Comparison of ENCODE assay signal across 23 mouse cellular contexts in the genomic region with DNA sequence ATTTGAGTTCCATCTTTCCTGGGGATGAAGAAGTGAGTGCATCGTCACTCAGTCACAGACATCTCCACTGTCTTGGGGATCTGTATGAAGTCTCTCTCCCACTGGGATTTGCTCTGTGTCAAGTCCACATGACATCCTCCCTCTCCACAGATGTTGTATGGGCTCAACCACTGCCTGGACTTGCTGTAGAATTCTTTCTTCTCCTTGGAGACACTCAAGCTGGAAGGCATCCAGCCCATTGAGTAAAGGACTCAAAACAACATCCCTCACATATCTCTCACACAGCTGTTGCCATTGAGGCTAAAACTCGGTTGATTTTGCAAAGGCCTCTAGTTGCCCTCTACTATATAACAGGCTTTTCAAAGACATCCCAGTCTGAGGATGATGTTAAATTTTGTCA.
DNase-seq lines count a peak whose midpoint lies in the region; ATAC-seq and TF ChIP-seq lines count a peak whose summit lies in the region.
"Had no signal": no experiment of that assay in that cellular context is flagged by ENCODE, and none has a peak within 500 bp of the region (broad histone marks: within the 10 kb centered on the region; RNA-seq: fewer than 3 reads in every experiment).

No protein-coding gene starts in this region.

- no peak overlapping the region for H3K9ac ChIP-seq in heart, postnatal 0 days (replicated peaks; ENCODE audit: low read depth, low read length)
- H3K9ac ChIP-seq: liver, postnatal 0 days had no signal

- TF ChIP-seq CTCF in kidney, adult 2 months (conservative IDR thresholded peaks at IDR 0.05; ENCODE audit: insufficient read depth, insufficient read length, low read depth, low read length), result no peak
- TF ChIP-seq CTCF in heart, postnatal 0 days (IDR thresholded peaks at IDR 0.05; ENCODE audit: low read depth), result no peak
- TF ChIP-seq CTCF in left cerebral cortex, adult 2 months (IDR thresholded peaks at IDR 0.05), result no peak

- H3K36me3 ChIP-seq in kidney, adult 2 months (ENCODE audit: control insufficient read depth, insufficient read depth, low read length), result no peaks in the 10 kb centered on the region
- H3K36me3 ChIP-seq in heart, postnatal 0 days (replicated peaks; ENCODE audit: control insufficient read depth, insufficient read depth, low read length), result no peaks in the 10 kb centered on the region
- H3K36me3 ChIP-seq: hindbrain, embryonic 10.5 days; limb, embryonic 10.5 days; midbrain, embryonic 10.5 days had no signal

- H3K27ac ChIP-seq in kidney, adult 2 months (ENCODE audit: insufficient read depth, low read depth, low read length), result no peak overlapping the region
- H3K27ac ChIP-seq in heart, postnatal 0 days (ENCODE audit: low read depth), result no peak overlapping the region
- no peak overlapping the region for H3K27ac ChIP-seq in left cerebral cortex, adult 2 months
- H3K27ac ChIP-seq: hindbrain, embryonic 10.5 days; hindbrain, postnatal 0 days; limb, embryonic 10.5 days; midbrain, embryonic 10.5 days; stomach, postnatal 0 days had no signal

- H3K4me3 ChIP-seq in kidney, adult 2 months (ENCODE audit: insufficient read depth, low read depth, low read length), result no peak overlapping the region
- no peak overlapping the region for H3K4me3 ChIP-seq in heart, postnatal 0 days (ENCODE audit: low read depth, low read length)
- no peak overlapping the region for H3K4me3 ChIP-seq in left cerebral cortex, adult 2 months
- H3K4me3 ChIP-seq: erythroblast, embryonic 14.5 days; hindbrain, embryonic 10.5 days; limb, embryonic 10.5 days; midbrain, embryonic 10.5 days had no signal

- no peak for TF ChIP-seq POLR2A in kidney, adult 2 months (IDR thresholded peaks at IDR 0.05; ENCODE audit: low read depth, low read length)

- no peak overlapping the region for H3K4me2 ChIP-seq in heart, postnatal 0 days (ENCODE audit: low read depth, low read length)

- 75% methylated on average over 2 of the region's 2 CpGs for WGBS in kidney, adult 2 months
- 67% methylated on average over 2 of the region's 2 CpGs for WGBS in heart, postnatal 0 days

- intact Hi-C loops in gastrocnemius, postnatal 14 days (cut with DNase I; ENCODE audit: low total_unique reads), result no loop called here
- intact Hi-C loops in left cerebral cortex, adult 2 months (cut with DNase I), result no loop called here

- no peaks in the 10 kb centered on the region for H3K4me1 ChIP-seq in kidney, adult 2 months (ENCODE audit: control insufficient read depth, insufficient read depth, low read length)
- H3K4me1 ChIP-seq in heart, postnatal 0 days (ENCODE audit: control insufficient read depth, insufficient read depth), result no peaks in the 10 kb centered on the region
- H3K4me1 ChIP-seq: hindbrain, embryonic 10.5 days; limb, embryonic 10.5 days; midbrain, embryonic 10.5 days had no signal

- DNase-seq in kidney, postnatal 14 days, result peak; percentile 4
- no peak for DNase-seq in kidney, adult 2 months
- peak; percentile 19 for DNase-seq in gastrocnemius, postnatal 14 days
- peak; percentile 10 for DNase-seq in heart, postnatal 0 days (ENCODE audit: low spot score)
- peak; percentile 68 for DNase-seq in skeletal muscle tissue, adult 2 months (ENCODE audit: low read depth, low spot score)
- DNase-seq in left cerebral cortex, adult 2 months (ENCODE audit: extremely low spot score in 1 of 2, low spot score in 2 of 2), result no peak
- DNase-seq: adrenal gland, adult 2 months; cerebellum, adult 11 months; cerebellum, postnatal 14 days; kidney, postnatal 36 days; layer of hippocampus, adult 9-11 months; liver, postnatal 0 days; lung, postnatal 4 days; right cerebral cortex, postnatal 4 days had no signal

- H3K9me3 ChIP-seq in heart, postnatal 0 days (replicated peaks; ENCODE audit: control insufficient read depth, low read length), result no peaks in the 10 kb centered on the region
- H3K9me3 ChIP-seq: hindbrain, embryonic 10.5 days; limb, embryonic 10.5 days; midbrain, embryonic 10.5 days had no signal

- no peak for ATAC-seq in heart, postnatal 0 days (ENCODE audit: insufficient read depth, low read depth)
- no peak for ATAC-seq in CD4-positive, CD25-positive, alpha-beta regulatory T cell, adult 4 months
- ATAC-seq: forebrain, embryonic 14.5 days; hindbrain, postnatal 0 days; intestine, postnatal 0 days; liver, postnatal 0 days had no signal

- no peak for TF ChIP-seq EP300 in heart, postnatal 0 days (IDR thresholded peaks at IDR 0.05; ENCODE audit: low read depth)

- no peaks in the 10 kb centered on the region for H3K27me3 ChIP-seq in kidney, adult 2 months (replicated peaks; ENCODE audit: control insufficient read depth, insufficient read depth, low read length)
- no peaks in the 10 kb centered on the region for H3K27me3 ChIP-seq in heart, postnatal 0 days (ENCODE audit: control insufficient read depth, insufficient read depth, low read length)

Comparison
In these comparisons a context has a peak if more than half of its experiments do, and no peak if none do; other contexts are left out.
1. DNase-seq: peak in kidney, postnatal 14 days (single experiment), gastrocnemius, postnatal 14 days (single experiment), heart, postnatal 0 days (single experiment) and skeletal muscle tissue, adult 2 months (single experiment); none in kidney, adult 2 months (single experiment) and left cerebral cortex, adult 2 months (0 of 2).